Mouse (Mus musculus): Measurements from ENCODE around the gene Prepl. TPM values are rescaled to one million over a fixed set of nuclear protein-coding genes. Genes with fewer than 3 reads are reported as not detected.

The Prepl gene
- total RNA-seq, 4 experiments from 2014 or later: 103 to 130 (median 122) TPM

GRCm38 (mm10) chr17:85071088-85071775 lies 18.8 kb downstream of the Prepl start:
- DNase-seq (ENCODE audit: low spot score): no peak

DNA sequence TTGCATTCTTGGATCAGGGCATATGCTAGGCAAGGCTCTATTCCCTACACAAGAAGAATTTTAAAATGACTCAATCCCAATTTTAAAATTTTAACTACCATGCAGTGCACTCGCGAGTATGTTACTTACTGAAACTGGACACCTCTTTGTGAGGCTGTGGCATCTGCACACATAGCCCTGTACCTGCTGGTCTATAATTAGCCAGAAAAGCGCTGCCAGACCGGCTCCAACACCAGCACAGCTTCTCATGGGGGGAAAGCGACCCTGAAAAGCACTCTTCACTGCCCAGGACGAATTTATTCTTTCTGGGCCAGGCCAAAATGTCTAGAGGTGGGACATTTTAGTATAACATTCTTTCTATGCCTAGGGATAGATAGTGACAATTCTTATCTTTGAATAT lies 19.4 kb downstream of the Prepl start:
- DNase-seq (ENCODE audit: low spot score): no peak

- DNase-seq (ENCODE audit: low spot score): no peak
Observed at GRCm38 (mm10) chr17:85067331-85067730, 22.7 kb downstream of the Prepl start.

GRCm38 (mm10) chr17:85063560-85063959 lies 26.5 kb downstream of the Prepl start:
- DNase-seq (ENCODE audit: low spot score): no peak

GRCm38 (mm10) chr17:85059136-85059535 lies 30.9 kb downstream of the Prepl start:
- no peak for DNase-seq (ENCODE audit: low spot score)

DNA sequence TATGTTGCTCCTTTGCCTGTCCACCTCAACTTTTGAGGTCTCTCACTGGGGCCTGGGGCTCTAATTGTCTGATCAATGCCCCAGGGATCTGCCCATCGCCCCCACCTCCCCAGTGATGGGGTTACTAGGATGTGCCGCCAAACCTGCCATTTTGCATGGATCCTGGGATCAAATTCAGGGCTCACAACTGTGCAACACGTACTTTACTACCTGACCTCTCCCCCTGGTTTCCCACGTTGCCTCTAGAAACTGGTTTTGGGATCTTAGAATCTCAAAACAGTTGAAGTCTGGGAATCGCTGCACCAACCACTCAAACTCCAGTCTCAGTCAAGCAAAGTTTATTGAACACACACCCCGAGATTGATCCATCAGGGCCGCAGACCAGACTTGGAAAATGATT lies 31.8 kb downstream of the Prepl start:
- no peak for DNase-seq (ENCODE audit: low spot score)

GRCm38 (mm10) chr17:85048379-85048778 lies 41.7 kb downstream of the Prepl start:
- no peak for DNase-seq (ENCODE audit: low spot score)

DNA sequence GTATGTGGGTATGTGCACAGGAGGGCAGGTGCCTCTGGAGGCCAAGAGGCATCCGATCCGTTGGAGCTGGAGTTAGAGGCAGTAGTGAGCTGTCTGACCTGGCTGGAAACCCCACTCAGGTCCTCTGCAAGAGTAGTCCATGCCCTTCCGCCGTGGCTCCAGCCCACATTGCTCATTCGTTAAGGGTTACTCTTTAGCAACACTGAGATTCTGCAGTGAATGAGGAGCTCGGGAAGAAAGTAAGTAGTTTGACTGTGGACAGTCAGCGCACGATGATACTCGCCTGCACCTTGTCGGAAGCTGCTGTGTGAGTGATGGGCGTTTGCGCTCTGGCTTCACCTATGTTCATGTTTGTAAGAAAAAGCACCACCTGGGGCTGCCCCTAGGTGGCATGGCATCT lies 44.9 kb downstream of the Prepl start:
- DNase-seq (ENCODE audit: low spot score): no peak

DNA sequence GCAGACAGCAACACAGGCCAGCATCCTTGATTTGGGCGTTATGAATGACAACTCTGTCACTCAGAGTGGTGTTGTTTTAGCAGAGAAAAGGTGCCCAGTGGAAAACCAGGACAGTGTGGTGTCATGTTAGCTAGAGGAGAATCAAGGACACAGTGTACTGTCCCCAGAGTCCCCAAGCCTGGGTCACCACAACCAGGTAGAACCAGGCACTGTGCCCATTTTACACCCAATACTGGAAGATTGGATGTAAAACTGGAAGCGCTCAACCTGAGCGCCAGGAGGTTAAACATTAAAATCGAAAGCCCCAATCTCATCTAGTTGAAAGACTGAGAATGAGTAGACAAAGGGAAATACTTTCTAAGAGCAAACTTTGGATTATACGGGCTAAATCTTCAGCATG lies 45.6 kb downstream of the Prepl start:
- DNase-seq (ENCODE audit: low spot score): no peak

GRCm38 (mm10) chr17:85043404-85043816 lies 46.6 kb downstream of the Prepl start:
- DNase-seq (ENCODE audit: low spot score): no peak

DNA sequence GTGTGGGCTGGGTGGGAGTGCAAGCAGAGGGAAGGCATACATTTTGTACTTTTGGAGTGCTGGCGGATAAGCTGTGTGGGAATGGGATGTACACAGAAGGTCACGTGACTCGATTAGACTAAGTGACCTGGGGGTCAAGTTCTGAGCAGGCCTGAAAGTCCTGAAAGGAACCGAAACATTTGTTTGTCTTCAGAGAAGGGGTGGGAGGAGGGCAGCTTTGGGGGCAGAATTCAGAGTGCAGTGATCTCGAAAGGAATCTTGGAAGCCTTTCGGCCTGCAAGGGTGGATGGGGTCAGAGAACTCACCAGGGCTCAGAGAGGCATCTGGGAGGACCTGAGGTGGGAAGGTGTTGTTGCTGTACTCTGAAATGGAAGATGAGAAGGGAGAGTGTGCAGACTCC lies 47.6 kb downstream of the Prepl start:
- DNase-seq (ENCODE audit: low spot score): no peak

GRCm38 (mm10) chr17:85040913-85041312 lies 49.1 kb downstream of the Prepl start:
- no peak for DNase-seq (ENCODE audit: low spot score)

- DNase-seq (ENCODE audit: low spot score): no peak
Observed at GRCm38 (mm10) chr17:85038761-85039160, 51.3 kb downstream of the Prepl start.

DNA sequence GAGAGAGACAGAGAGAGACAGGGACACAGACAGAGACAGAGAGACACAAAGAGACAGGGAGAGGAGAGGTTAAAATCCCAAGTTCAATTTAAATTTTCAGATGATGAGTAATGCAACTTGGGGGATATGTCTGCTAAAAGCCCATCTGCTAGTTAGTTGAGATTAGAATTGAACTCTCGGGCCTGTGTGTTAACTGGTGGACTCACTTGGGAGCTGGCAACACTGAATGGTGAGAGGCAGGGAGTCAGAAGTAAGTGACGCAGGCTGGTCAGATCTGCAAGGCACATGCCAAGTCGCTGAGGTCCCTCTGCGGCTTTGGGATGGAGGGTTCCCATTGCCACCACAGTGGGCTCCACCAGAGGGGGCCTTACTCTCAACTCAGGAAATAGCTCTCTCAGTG lies 51.7 kb downstream of the Prepl start:
- DNase-seq (ENCODE audit: low spot score): no peak

DNA sequence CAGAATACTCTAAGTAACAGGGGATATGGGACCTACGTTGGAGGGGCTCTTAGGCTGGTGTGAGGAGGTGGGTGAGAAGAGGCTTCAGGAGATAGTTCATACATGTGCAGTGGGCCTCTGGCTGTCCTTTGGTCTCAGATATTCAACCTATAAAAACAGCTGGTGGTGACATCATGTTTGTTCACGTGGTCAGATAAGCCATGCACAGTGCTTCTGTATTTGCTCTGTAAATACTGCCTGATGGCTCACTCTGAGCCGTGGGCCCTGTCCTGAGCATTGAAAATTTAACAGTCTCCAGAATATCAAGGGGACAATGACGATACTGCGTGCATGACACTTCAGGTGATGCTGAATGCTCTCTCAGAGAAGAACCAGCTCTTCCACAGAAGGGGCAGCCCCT lies 52.2 kb downstream of the Prepl start:
- DNase-seq (ENCODE audit: low spot score): no peak

DNA sequence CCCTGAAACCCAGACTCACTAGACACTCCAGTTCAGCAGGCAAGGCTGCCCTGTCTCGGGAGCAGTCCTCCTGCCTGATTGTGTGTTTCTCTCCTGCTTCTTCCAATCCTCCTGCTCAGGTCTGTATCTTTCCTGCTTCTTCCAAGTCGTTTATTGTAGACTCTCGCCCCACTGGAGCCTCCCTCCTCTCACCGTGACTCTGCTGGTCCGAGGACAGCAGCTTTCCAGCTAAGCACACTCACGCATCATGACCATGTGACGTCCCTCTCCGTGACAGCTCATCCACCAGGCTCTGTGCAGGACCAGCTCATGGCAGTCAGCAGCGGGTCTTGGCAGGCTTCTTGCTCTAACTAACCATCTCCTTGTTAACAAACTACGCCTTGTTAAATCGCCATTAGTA lies 56.0 kb downstream of the Prepl start:
- DNase-seq (ENCODE audit: low spot score): no peak

DNA sequence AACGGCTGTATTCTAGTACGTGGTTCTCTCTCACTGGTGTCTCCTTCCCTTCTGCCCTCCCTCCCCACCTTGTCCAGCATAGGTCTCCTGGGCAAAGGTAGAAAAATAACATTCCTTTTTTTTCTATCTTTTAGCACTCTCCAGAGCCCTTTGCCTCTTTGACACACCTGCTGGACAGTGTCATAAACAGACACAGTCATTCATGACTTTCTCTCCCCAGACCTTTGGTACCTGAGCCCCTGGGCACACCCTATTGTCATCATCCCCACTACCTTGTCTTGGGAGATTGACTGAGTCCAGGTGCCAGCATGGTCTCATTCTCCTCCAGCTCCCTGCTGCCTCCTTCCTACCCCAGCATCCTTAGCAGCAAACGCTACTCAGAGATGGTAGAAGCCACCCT lies 57.0 kb downstream of the Prepl start:
- no peak for DNase-seq (ENCODE audit: low spot score)

GRCm38 (mm10) chr17:85030651-85031050 lies 59.4 kb downstream of the Prepl start:
- no peak for DNase-seq (ENCODE audit: low spot score)

DNA sequence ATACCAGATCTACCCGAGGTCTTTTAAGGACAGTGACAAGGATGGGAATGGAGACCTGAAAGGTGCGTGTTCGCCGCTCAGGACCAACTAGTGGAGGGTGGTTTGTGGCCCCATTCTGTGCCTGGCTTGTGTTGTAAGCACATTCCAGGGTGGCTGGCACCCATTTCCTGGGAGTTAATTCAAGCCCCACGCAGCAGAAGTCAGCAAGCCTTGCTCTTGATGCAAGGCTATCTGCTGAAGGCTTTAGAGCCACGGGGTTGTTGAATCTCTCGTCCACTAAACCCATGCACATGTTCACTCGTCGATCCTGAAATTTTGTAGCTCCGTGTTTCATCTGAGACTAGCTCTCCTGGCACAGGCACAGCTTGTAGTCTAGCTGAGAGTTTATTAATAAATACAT lies 61.2 kb downstream of the Prepl start:
- DNase-seq (ENCODE audit: low spot score): no peak

DNA sequence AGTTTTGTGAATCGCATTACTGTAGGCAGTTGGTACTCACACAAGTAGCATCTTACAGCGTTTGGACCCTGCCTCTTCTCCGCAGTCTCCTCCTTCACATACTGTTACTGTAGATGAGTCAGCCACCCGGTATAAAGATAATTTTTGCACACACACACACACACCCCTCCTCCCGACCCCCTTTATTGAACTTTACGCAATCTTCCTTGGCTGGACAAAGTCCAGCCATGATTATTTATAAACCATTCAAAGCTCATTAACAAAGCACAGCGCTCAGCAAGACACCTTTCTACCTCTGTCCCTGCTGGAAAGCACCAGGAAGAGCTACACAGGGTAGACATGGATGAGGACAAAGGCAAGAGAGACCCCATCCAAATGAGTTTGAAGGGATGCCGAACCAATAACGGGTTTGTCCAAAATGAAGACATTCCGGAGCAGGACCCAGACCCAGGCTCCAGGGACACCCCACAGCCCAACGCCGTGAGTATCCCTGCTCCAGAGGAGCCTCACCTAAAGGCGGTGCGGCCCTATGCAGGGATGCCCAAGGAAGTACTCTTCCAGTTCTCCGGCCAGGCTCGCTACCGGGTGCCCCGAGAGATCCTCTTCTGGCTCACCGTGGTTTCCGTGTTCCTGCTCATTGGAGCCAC lies 61.8 kb downstream of the Prepl start, which contains the start of gene Slc3a1:
TSS of gene Slc3a1 (plus strand) at position 284 of the 647 bp plus-strand sequence.
- DNase-seq (ENCODE audit: low spot score): no peak

DNA sequence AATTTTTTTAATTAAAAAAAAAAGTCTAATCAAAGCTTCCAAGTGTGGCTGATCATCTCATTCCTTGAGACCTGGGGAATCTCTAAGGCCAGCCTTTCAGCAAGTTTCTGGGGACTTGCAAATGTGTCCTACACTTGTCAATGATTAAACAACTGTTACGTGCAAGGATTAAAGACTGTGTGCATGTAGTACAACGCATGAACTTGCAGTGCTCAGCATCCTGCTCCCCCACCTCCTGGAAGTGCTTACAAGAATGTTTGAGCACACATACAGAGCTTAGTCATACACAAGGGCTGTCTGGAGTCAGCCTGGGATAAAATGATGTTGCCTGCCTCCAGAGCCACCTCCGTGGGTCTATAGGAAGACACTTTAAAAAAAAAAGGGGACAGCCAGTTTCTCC lies 62.8 kb downstream of the Prepl start:
- DNase-seq (ENCODE audit: low spot score): no peak

DNA sequence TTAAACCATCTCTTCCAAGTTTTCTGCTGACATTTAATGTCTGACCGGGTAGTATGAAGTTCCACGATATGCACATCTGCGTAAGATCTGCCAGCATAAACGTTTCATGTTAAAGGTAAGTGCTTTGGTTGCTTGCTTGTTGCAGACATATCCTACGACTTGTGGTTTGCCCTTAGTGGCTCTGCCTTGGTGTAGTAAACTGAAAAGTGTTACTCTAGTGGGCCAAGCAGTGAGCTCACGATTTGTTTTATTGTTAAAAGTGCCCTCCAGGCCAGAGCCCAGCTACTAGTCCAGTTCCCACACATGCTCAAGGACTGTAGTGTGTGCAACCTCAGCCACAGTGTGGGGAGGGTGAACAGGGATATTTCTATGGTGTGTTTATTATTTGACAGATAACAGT lies 63.6 kb downstream of the Prepl start:
- DNase-seq (ENCODE audit: low spot score): no peak

- no peak for DNase-seq (ENCODE audit: low spot score)
Observed at GRCm38 (mm10) chr17:85025151-85025550, 64.9 kb downstream of the Prepl start.

- DNase-seq (ENCODE audit: low spot score): no peak
Observed at GRCm38 (mm10) chr17:85024237-85024636, 65.8 kb downstream of the Prepl start.
